Mouse (Mus musculus): ENCODE data around the gene Tnfrsf4. TPM values are rescaled to one million over a fixed set of nuclear protein-coding genes. Genes with fewer than 3 reads are reported as not detected.

Gene Tnfrsf4
- not detected in 2 replicates for polyA plus RNA-seq (2021; fragmentation: Nextera tagmentation)
- long read RNA-seq, experiment 1, result 0 reads
- long read RNA-seq, experiment 2, result 0 reads

DNA sequence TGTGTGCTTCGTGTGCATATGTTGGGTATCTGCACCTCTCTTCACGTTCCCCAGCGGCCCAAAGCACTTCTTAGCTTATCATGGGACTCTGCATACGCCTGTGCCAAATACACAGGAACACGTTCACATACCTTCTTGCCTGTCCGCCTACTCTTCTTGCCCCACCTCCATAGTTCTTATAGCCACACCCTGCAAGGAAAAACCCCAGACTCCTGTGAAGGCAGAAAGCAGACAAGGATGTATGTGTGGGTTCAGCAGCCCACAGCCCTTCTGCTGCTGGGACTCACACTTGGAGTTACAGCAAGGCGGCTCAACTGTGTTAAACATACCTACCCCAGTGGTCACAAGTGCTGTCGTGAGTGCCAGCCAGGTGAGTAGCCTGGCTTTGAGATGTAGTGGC, at the start of gene Tnfrsf4:
Gene Tnfrsf4, plus strand, starts transcription at position 207 of the 400 bp plus-strand sequence.

GRCm38 (mm10) chr4:155992241-155992905, 21.3 kb upstream of the Tnfrsf4 start, which contains the start of the genes B3galt6 and Sdf4:
TSS of gene B3galt6 (minus strand) at chr4:155992649.
TSS of gene Sdf4 (plus strand) at chr4:155992872.

DNA sequence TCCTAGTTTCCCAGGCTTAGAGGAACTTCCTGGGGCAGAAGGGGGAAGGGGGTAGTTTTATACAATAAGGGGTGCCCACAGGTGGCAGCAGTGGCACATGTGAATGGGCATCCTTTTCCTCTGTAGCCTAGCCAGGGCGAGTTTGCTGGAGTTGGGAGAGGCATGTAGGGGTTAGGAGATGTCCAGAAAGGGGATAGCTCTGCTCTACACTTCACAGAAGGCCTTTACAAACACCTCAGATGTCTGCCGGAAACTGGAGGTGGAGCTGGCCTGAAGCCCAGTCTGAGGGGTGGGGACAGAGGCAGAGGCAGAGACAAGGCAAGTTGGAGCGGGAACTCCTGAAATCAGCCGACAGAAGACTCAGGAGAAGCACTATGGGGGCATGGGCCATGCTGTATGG, 12.4 kb downstream of the Tnfrsf4 start, which contains the start of gene Tnfrsf18:
Gene Tnfrsf18, plus strand, starts transcription at position 152 of the 400 bp plus-strand sequence.

DNA sequence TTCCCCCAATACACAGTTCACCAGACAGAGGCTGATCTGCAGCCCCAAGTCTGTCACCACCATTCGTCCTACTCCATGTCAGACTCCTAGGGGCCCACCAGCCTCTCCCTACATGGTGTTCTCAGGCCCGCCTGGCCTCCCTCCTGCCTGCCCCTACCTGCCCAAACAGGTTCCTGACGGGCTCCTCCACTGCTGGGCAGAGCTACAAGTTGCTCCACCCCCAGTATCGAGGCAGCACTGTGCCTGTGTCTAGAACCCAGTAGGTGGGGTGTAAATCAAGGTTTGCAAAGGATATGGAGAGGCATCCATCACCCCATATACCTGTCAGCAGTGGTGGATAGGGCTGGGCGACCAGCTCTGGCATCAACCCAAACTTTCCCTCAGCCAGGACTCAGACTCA, 45.6 kb downstream of the Tnfrsf4 start, which contains the start of gene Ttll10:
Gene Ttll10, minus strand, starts transcription at position 154 of the 400 bp plus-strand sequence.

Small RNA genes within 50 kb of the gene (microRNA-seq; reads per million reads assigned to microRNA genes)
- gene Mir200a (20.0 reads per million, percentile 41 among the genes with 10 or more reads in this experiment), gene Mir200b (373 reads per million, percentile 72 among the genes with 10 or more reads in this experiment), gene Mir429 (174 reads per million, percentile 64 among the genes with 10 or more reads in this experiment)

Other genes with a start within 250 kb of the Tnfrsf4 start
- 14.0 and 15.3 TPM in 2 replicates for gene Vwa1, start 239.1 kb upstream of the Tnfrsf4 start, polyA plus RNA-seq (2021; fragmentation: Nextera tagmentation)
- 10.0 and 10.7 TPM in 2 replicates for gene Tmem88b, start 228.0 kb upstream of the Tnfrsf4 start, polyA plus RNA-seq (2021; fragmentation: Nextera tagmentation)
- 0.19 TPM in 1 of 2 replicates, not detected in the other for gene Ankrd65, start 223.4 kb upstream of the Tnfrsf4 start, polyA plus RNA-seq (2021; fragmentation: Nextera tagmentation)
- gene Mrpl20, start 211.0 kb upstream of the Tnfrsf4 start, polyA plus RNA-seq (2021; fragmentation: Nextera tagmentation), result 367 and 368 TPM in 2 replicates
- 23.5 and 25.2 TPM in 2 replicates for gene Ccnl2, start 201.4 kb upstream of the Tnfrsf4 start, polyA plus RNA-seq (2021; fragmentation: Nextera tagmentation)
- gene Aurkaip1, start 182.6 kb upstream of the Tnfrsf4 start, polyA plus RNA-seq (2021; fragmentation: Nextera tagmentation), result 269 and 273 TPM in 2 replicates
- 6.7 and 11.4 TPM in 2 replicates for gene Mxra8, start 174.2 kb upstream of the Tnfrsf4 start, polyA plus RNA-seq (2021; fragmentation: Nextera tagmentation)
- gene Dvl1, start 166.4 kb upstream of the Tnfrsf4 start, polyA plus RNA-seq (2021; fragmentation: Nextera tagmentation), result 4.7 TPM in 2 replicates
- 0.05 and 0.08 TPM in 2 replicates for gene Tas1r3, start 150.5 kb upstream of the Tnfrsf4 start, polyA plus RNA-seq (2021; fragmentation: Nextera tagmentation)
- gene Cptp, start 144.4 kb upstream of the Tnfrsf4 start, polyA plus RNA-seq (2021; fragmentation: Nextera tagmentation), result 14.0 and 15.0 TPM in 2 replicates
- 35.4 and 38.5 TPM in 2 replicates for gene Ints11, start 144.3 kb upstream of the Tnfrsf4 start, polyA plus RNA-seq (2021; fragmentation: Nextera tagmentation)
- gene Pusl1, start 122.1 kb upstream of the Tnfrsf4 start, polyA plus RNA-seq (2021; fragmentation: Nextera tagmentation), result 45.2 and 57.4 TPM in 2 replicates
- gene Acap3, start 122.0 kb upstream of the Tnfrsf4 start, polyA plus RNA-seq (2021; fragmentation: Nextera tagmentation), result 25.0 and 25.7 TPM in 2 replicates
- gene Ube2j2, start 70.0 kb upstream of the Tnfrsf4 start, polyA plus RNA-seq (2021; fragmentation: Nextera tagmentation), result 39.1 and 45.7 TPM in 2 replicates
- gene C1qtnf12, start 51.5 kb upstream of the Tnfrsf4 start, polyA plus RNA-seq (2021; fragmentation: Nextera tagmentation), result 24.1 and 39.1 TPM in 2 replicates
- gene B3galt6, start 21.2 kb upstream of the Tnfrsf4 start, polyA plus RNA-seq (2021; fragmentation: Nextera tagmentation), result 22.8 and 23.7 TPM in 2 replicates
- 149 and 160 TPM in 2 replicates for gene Sdf4, start 21.0 kb upstream of the Tnfrsf4 start, polyA plus RNA-seq (2021; fragmentation: Nextera tagmentation)
- 0.21 and 0.23 TPM in 2 replicates for gene Tnfrsf18, start 12.3 kb downstream of the Tnfrsf4 start, polyA plus RNA-seq (2021; fragmentation: Nextera tagmentation)
- 0.19 and 0.30 TPM in 2 replicates for gene Ttll10, start 45.6 kb downstream of the Tnfrsf4 start, polyA plus RNA-seq (2021; fragmentation: Nextera tagmentation)
- gene 9430015G10Rik, start 96.1 kb downstream of the Tnfrsf4 start, polyA plus RNA-seq (2021; fragmentation: Nextera tagmentation), result 5.7 and 6.6 TPM in 2 replicates
- gene Rnf223, start 116.7 kb downstream of the Tnfrsf4 start, polyA plus RNA-seq (2021; fragmentation: Nextera tagmentation), result 0.08 TPM in 1 of 2 replicates, not detected in the other
- gene Agrn, start 183.6 kb downstream of the Tnfrsf4 start, polyA plus RNA-seq (2021; fragmentation: Nextera tagmentation), result 11.2 and 12.8 TPM in 2 replicates
- gene Isg15, start 187.0 kb downstream of the Tnfrsf4 start, polyA plus RNA-seq (2021; fragmentation: Nextera tagmentation), result 0.65 and 1.7 TPM in 2 replicates
- 0.93 and 1.3 TPM in 2 replicates for gene AW011738, start 189.5 kb downstream of the Tnfrsf4 start, polyA plus RNA-seq (2021; fragmentation: Nextera tagmentation)
- 0.34 and 0.39 TPM in 2 replicates for gene Perm1, start 202.0 kb downstream of the Tnfrsf4 start, polyA plus RNA-seq (2021; fragmentation: Nextera tagmentation)
- 2.8 and 3.1 TPM in 2 replicates for gene Plekhn1, start 221.0 kb downstream of the Tnfrsf4 start, polyA plus RNA-seq (2021; fragmentation: Nextera tagmentation)
- gene Noc2l, start 222.2 kb downstream of the Tnfrsf4 start, polyA plus RNA-seq (2021; fragmentation: Nextera tagmentation), result 7.8 and 8.0 TPM in 2 replicates
- 0.54 and 0.68 TPM in 2 replicates for gene Samd11, start 241.8 kb downstream of the Tnfrsf4 start, polyA plus RNA-seq (2021; fragmentation: Nextera tagmentation)